In the genomic region with DNA sequence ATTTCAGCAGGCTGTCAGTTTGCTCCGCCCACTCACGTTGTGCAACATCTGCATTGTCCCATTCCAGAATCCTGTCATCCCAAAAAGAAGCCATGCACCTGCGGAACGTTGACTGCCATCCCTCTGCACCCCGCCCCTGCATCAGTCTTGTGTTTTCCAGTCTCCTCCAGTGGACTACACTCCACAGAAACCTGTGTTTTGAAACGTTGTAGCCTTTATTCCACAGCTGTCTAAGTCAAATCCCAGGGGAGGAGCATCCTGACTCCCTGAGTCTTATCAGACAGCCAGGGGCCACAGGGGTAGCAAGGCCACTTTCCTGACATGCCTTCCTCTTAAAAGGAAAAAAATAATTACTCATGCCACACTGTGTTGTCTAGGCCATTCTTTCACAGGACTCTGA, we compare ENCODE assay signal across 20 mouse cellular contexts.
"Had no signal": no experiment of that assay in that cellular context is flagged by ENCODE, and none has a peak within 500 bp of the region (broad histone marks: within the 10 kb centered on the region; RNA-seq: fewer than 3 reads in every experiment).

No protein-coding gene starts in this region.

- DNase-seq: lung, adult 2 months; lung, postnatal 14 days; lung, postnatal 36 days; right cerebral cortex, postnatal 25 days; right cerebral cortex, postnatal 4 days; spleen, adult 18-20 months; thymus, adult 2 months; thymus, postnatal 25 days; thymus, postnatal 4 days had no signal

- H3K4me2 ChIP-seq: lung, embryonic 15.5 days; midbrain, embryonic 11.5 days; midbrain, embryonic 13.5 days; midbrain, embryonic 15.5 days; neural tube, embryonic 12.5 days; stomach, embryonic 15.5 days had no signal

- H3K27ac ChIP-seq: liver, embryonic 14.5 days; lung, embryonic 15.5 days; macrophage; midbrain, embryonic 15.5 days; neural tube, embryonic 12.5 days; stomach, embryonic 15.5 days; stomach, postnatal 0 days had no signal

- H3K36me3 ChIP-seq: lung, embryonic 15.5 days; midbrain, embryonic 13.5 days; midbrain, embryonic 15.5 days; neural tube, embryonic 12.5 days; stomach, embryonic 15.5 days had no signal

- H3K4me1 ChIP-seq: lung, embryonic 15.5 days; megakaryocyte, embryonic 14.5 days; stomach, embryonic 15.5 days had no signal

- H3K9me3 ChIP-seq: lung, embryonic 15.5 days; midbrain, embryonic 13.5 days; midbrain, embryonic 15.5 days; neural tube, embryonic 12.5 days; stomach, embryonic 15.5 days had no signal

- H3K4me3 ChIP-seq: lung, embryonic 15.5 days; megakaryocyte, embryonic 14.5 days; midbrain, embryonic 13.5 days; midbrain, embryonic 15.5 days; neural tube, embryonic 12.5 days; stomach, embryonic 15.5 days had no signal

- H3K27me3 ChIP-seq: lung, embryonic 15.5 days; midbrain, embryonic 15.5 days; neural tube, embryonic 12.5 days; stomach, embryonic 15.5 days had no signal

- ATAC-seq: lung, postnatal 0 days; midbrain, embryonic 15.5 days had no signal

- H3K9ac ChIP-seq: liver, embryonic 14.5 days; lung, embryonic 15.5 days; midbrain, embryonic 13.5 days; midbrain, embryonic 15.5 days; neural tube, embryonic 12.5 days; stomach, embryonic 15.5 days had no signal
